Mouse (Mus musculus): ENCODE data around the gene Fbxo30.

Gene Fbxo30

GRCm38 (mm10) chr10:11322316-11322715 is 41.2 kb downstream of the Fbxo30 start:
- no peak for DNase-seq (ENCODE audit: low read depth, low spot score)

- no peak for DNase-seq (ENCODE audit: low read depth, low spot score)
These were observed 42.2 kb downstream of the Fbxo30 start for GRCm38 (mm10) chr10:11323202-11323898.

- no peak for DNase-seq (ENCODE audit: low read depth, low spot score)
These were observed 45.4 kb downstream of the Fbxo30 start for GRCm38 (mm10) chr10:11326526-11326925.

- peak; percentile 50 for DNase-seq (ENCODE audit: low read depth, low spot score)
These were observed 62.3 kb downstream of the Fbxo30 start, which contains the start of gene Epm2a for GRCm38 (mm10) chr10:11343205-11344141. Gene Epm2a (plus strand): TSS chr10:11343404.

- no peak for DNase-seq (ENCODE audit: low read depth, low spot score)
These were observed 63.7 kb downstream of the Fbxo30 start for GRCm38 (mm10) chr10:11344536-11345468.

All from WW6 (cell line).